Mouse (Mus musculus): ENCODE data around the gene Tcaf1. TPM values are rescaled to one million over a fixed set of nuclear protein-coding genes. Genes with fewer than 3 reads are reported as not detected.
A peak's percentile ranks its signal among the peaks of the same experiment; 100 is the strongest.

The Tcaf1 gene
- 10 to 100 TPM; 12.3 to 15.9 TPM for total RNA-seq (2021)

- peak; percentile 73 for DNase-seq (ENCODE audit: low spot score)
- intact Hi-C loops (cut with DNase I), result no loop called here
These were observed at the start of gene Tcaf1 for GRCm38 (mm10) chr6:42709291-42710211. Gene Tcaf1 (minus strand): TSS chr6:42710088.

DNA sequence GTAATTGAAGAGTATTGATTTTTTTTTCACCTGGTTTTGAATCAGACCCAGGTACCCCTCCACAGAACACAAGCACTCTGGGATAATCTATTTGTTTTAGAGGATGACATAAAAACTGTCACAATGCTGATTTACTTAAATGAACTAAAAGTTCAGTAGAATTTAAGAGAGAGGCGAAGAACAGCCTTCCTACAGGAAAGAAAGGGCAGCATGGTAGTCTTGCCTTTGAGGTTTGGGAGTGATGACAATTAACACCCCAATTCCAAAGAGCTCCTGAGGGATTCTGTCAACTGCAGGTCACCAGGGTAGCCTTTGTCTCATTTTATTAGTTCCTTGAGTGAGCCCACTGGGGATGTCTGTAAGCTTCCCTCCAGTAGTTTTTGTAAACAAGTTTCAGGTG, 46.2 kb upstream of the Tcaf1 start, which contains the start of gene Olfr38:
TSS of gene Olfr38 (plus strand) at position 301 of the 400 bp plus-strand sequence.
- DNase-seq (ENCODE audit: low spot score), result no peak
- intact Hi-C loops (cut with DNase I), result no loop called here

- intact Hi-C loops (cut with DNase I), result no loop called here
- no peak for DNase-seq (ENCODE audit: low spot score)
These were observed 38.0 kb upstream of the Tcaf1 start for GRCm38 (mm10) chr6:42747846-42748245.

GRCm38 (mm10) chr6:42742303-42742702, 32.4 kb upstream of the Tcaf1 start:
- no peak for DNase-seq (ENCODE audit: low spot score)
- intact Hi-C loops (cut with DNase I), result no loop called here

DNA sequence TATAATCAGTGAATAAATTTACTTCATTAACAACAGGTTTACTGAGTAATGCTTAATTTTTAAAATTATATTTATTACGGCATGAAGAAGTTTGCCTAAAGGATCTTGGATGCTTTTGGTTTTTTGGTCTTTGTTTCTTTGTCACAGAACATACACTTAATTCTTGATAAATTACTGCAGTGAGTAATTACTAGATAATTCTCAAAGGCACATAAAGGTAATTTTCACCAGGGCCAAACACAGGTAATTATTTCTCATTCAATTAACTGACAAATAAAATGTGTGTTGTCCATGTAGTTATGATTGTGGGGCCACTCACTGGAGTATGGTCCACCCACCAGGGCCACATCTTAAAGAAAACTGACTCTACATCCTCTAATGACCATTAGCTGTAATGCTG, 29.2 kb upstream of the Tcaf1 start, which contains the start of gene Olfr453:
TSS of gene Olfr453 (plus strand) at position 301 of the 400 bp plus-strand sequence.
- DNase-seq (ENCODE audit: low spot score), result no peak
- intact Hi-C loops (cut with DNase I), result no loop called here

DNA sequence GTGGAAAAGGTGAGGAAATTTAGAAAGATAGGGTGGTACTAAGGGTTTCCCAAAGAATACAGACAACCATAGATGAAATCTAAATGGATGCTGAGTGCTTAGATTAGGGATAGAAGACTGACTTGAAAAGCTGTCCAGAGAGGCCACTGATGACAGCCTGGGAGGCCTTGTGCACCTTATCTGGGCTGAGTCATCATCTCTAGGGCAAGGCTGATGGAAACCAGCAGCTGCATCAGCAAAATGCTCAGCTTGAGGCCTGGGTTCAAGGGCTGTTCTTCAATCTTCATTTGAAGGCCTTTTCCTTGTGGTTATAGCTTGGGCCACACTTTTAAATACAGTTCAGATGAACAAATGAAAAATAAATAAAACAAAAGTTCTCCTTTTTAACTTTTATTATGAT, 8.1 kb upstream of the Tcaf1 start:
- no peak for DNase-seq (ENCODE audit: low spot score)
- intact Hi-C loops (cut with DNase I), result no loop called here

GRCm38 (mm10) chr6:42714668-42715067, 4.8 kb upstream of the Tcaf1 start:
- no peak for DNase-seq (ENCODE audit: low spot score)
- intact Hi-C loops (cut with DNase I), result no loop called here

GRCm38 (mm10) chr6:42692517-42693190, 17.2 kb downstream of the Tcaf1 start:
- DNase-seq (ENCODE audit: low spot score), result peak; percentile 77
- intact Hi-C loops (cut with DNase I), result loop anchor here (5.0 kb wide), 2 partner anchors 45 to 970 kb away; partner anchors contain the start of gene Tcaf2

DNA sequence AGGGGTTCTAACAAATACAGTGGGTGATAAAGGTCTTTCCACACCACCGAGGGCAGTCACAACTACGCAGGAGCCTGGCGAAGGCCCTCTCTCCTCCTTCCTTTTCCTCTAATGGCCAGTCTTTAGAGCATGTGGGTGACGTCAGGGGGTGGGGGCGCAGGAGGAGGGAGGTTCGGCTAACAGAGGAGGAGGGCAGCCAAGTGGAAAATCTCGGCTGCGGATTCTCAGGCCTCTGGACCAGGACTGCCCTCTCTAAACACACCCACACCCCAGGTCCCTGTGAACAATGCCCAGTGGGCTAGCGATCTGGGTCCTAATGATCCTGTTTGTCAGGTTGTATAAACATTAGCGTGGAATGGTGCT, 17.8 kb downstream of the Tcaf1 start:
- intact Hi-C loops (cut with DNase I), result loop anchor here (5.0 kb wide), 2 partner anchors 45 to 970 kb away; partner anchors contain the start of gene Tcaf2
- DNase-seq (ENCODE audit: low spot score), result peak; percentile 76

DNA sequence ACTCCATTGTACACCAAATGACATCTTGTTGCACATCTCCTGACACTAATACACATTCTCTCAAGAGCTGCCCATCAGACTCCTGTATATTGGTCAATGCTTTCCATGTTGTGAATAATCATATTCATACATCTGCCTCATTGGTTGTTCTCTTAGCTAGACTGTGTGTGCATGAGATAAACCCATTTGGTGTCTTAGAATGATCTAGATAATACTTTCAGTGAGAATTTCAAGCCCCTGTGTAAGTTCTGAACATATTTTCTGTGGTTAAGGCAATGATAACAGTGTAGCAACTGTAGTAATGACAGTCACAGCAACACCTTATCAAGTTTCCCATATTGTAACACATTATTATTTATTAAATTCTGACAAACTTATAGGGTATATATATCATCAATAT, 20.1 kb downstream of the Tcaf1 start:
- no peak for DNase-seq (ENCODE audit: low spot score)
- intact Hi-C loops (cut with DNase I), result loop anchor here (5.0 kb wide), 2 partner anchors 42 to 973 kb away; partner anchors contain the start of gene Tcaf2

- no peak for DNase-seq (ENCODE audit: low spot score)
- intact Hi-C loops (cut with DNase I), result no loop called here
These were observed 22.0 kb downstream of the Tcaf1 start for GRCm38 (mm10) chr6:42687907-42688306.

DNA sequence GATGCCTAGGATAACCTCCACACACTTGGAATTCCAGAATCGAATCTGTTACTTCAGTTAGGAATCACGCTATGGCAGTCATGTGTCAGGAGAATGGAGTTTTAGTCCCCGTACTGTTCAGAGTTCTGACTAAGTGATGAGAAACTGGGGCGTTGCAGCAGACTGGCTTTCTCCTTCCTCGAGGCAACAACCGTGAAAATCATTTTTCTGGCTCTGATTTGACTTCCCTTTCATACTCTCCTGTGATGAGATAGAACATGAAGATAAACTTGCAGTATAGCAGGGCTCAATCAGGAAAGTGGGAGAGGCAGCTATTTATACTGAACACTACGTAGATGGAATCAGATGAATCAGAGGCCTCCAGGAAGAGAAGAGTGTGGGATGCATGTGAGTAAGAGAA, 29.8 kb downstream of the Tcaf1 start:
- intact Hi-C loops (cut with DNase I), result no loop called here
- no peak for DNase-seq (ENCODE audit: low spot score)

- no peak for DNase-seq (ENCODE audit: low spot score)
- intact Hi-C loops (cut with DNase I), result no loop called here
These were observed 33.9 kb downstream of the Tcaf1 start for GRCm38 (mm10) chr6:42676011-42676410.

DNA sequence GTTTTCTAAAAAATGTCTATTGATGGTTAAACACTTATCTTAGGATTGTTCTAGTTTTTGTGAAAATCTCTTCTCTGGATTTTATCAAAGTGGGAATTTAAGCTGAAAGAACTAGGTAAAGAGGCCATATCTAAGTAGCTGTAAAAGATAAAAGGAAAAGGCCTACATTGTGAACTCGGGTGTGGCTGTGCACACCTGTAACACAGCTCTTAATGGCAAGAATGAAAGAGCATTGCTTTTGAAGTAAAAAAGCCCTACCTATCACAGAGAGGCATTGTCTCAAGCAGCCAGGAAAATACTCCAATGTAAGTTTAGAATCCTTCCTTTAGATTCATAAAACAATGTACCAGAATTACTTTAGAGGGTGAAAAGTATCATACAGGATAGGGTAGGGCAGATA, 38.1 kb downstream of the Tcaf1 start:
- no peak for DNase-seq (ENCODE audit: low spot score)
- intact Hi-C loops (cut with DNase I), result no loop called here

GRCm38 (mm10) chr6:42667722-42668121, 42.2 kb downstream of the Tcaf1 start:
- intact Hi-C loops (cut with DNase I), result no loop called here
- DNase-seq (ENCODE audit: low spot score), result no peak

DNA sequence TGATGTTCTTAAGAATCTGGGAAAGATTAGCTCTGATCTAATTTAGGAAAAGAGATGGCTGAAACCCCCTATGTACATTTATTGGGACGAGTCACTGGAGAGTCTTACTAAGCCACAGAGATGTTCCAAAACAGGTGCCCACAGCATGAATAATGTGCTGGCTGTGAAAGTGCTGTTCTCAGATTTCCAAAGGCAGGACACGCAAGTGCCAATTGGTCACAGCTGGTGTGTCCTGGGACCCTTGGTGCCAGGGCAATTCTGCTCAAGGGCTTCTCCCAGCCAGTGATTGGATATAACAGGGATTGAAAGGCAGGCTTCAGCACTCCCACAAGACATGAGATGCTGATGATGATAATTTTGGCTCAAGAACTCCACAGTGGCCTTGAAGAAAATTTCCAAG, 48.1 kb downstream of the Tcaf1 start:
- intact Hi-C loops (cut with DNase I), result no loop called here
- DNase-seq (ENCODE audit: low spot score), result no peak

- intact Hi-C loops (cut with DNase I), result loop anchor here (5.0 kb wide), 1 partner anchor 47 kb away; no protein-coding TSS in a partner anchor
- DNase-seq (ENCODE audit: low spot score), result peak; percentile 87
These were observed 64.9 kb downstream of the Tcaf1 start, which contains the start of gene Tcaf2 for GRCm38 (mm10) chr6:42644912-42645549. Gene Tcaf2 (minus strand): TSS chr6:42645254.

- intact Hi-C loops (cut with DNase I), result no loop called here
These were observed 75.5 kb downstream of the Tcaf1 start for GRCm38 (mm10) chr6:42634393-42634792.

GRCm38 (mm10) chr6:42631395-42631794, 78.5 kb downstream of the Tcaf1 start:
- intact Hi-C loops (cut with DNase I), result no loop called here

More at GRCm38 (mm10) chr6:42634393-42634792, 75.5 kb downstream of the Tcaf1 start:
- no peak for DNase-seq (ENCODE audit: low spot score)

More at GRCm38 (mm10) chr6:42631395-42631794, 78.5 kb downstream of the Tcaf1 start:
- no peak for DNase-seq (ENCODE audit: low spot score)

All from heart, postnatal 25 days (tissue).